Mouse (Mus musculus): Measurements from ENCODE around the gene Sp3.

- no peak for TF ChIP-seq POLR2A (IDR thresholded peaks at IDR 0.05; ENCODE audit: control insufficient read depth, low read depth, low read length)
- TF ChIP-seq CTCF (IDR thresholded peaks at IDR 0.05; ENCODE audit: control insufficient read depth, insufficient read depth, insufficient replicate concordance, low read depth, low read length), result no peak
Measured at GRCm38 (mm10) chr2:72965450-72965849, 14.8 kb downstream of the Sp3 start.
